Mouse (Mus musculus) lung, adult 2 months (tissue): ENCODE measurements around the gene Kat6b. TPM values are rescaled to one million over a fixed set of nuclear protein-coding genes. Genes with fewer than 3 reads are reported as not detected.

Source experiments
- DNase-seq: peaks from one replicate; pipeline ENCODE4 v3.0.0; 2022
- H3K4me1 ChIP-seq: fragments of 200-500 bp; 2 replicates; pipeline ENCODE4 v1.6.1; 2011; ENCODE audit warnings: low read length; ENCODE audit not compliant: control insufficient read depth, insufficient read depth
- H3K4me3 ChIP-seq: fragments of 200-500 bp; replicated peaks from 2 replicates; pipeline ENCODE3; 2011; ENCODE audit warnings: low read depth, mild to moderate bottlenecking, control low read depth, low read length; ENCODE audit errors: extremely low read depth
- CTCF ChIP-seq: fragments of 200-500 bp; IDR thresholded peaks from 2 replicates; pipeline ENCODE4 v1.5.1; 2011; ENCODE audit warnings: mild to moderate bottlenecking, low read length, control low read depth; ENCODE audit not compliant: insufficient read depth
- POLR2A ChIP-seq: fragments of 200-500 bp; IDR thresholded peaks from 2 replicates; pipeline ENCODE4 v1.6.1; 2011; ENCODE audit warnings: low read depth, mild to moderate bottlenecking, control low read depth, low read length, borderline replicate concordance; ENCODE audit errors: extremely low read depth
- WGBS: fragments of 180-500 bp; shearing (Covaris S2); methylation state at CpG from one replicate; pipeline ENCODE4 v1.1.7; 2018; 5-methylcytosine and 5-hydroxymethylcytosine counted together
- polyA plus RNA-seq: library from polyadenylated mRNA; depleted of rRNA; stranded (reverse); fragments of >200 nt; gene quantifications from 2 replicates; pipeline ENCODE4 v1.2.3, GENCODE M21; 2012

Kat6b gene
- polyA plus RNA-seq, 1 experiment, result 11.5 TPM

DNA sequence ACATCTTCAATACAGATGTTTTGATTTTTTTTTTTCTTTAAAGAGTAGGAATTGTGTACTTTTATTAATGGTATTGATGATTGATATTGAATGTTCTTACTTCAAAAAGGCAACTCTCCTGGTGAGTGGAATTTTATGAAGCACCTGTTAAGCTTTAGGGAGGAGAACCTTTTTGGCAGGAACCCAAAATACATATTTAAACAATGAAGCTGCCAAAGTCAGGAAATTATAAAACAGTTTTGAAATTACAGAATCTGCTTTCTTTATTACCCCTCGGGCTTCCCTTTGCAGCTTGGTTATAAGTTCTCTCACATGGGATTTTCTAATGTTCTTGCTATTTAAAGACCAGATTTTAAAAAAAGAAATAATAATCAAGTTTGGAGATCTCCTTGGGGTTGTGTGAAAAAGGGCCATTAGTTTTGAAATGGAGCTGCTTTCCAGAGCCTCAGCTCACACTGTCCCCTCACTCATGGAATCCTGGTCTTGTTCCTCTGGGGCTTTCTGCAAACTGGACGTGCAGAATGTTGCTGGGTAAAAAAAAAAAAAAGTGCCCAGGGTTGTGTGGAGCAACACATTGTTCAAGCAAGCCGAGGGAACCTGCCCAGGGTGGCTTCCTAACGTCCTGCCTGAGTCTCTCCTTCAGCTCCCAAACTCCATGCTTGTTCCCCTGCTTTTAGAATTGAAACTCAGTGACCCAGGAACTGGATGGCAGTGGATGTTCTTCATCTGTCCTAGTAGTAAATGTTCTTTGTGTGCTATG, 136.2 kb downstream of the Kat6b start:
- TF ChIP-seq CTCF (no peak), POLR2A (no peak)
- 27% methylated on average over 4 of the region's 4 CpGs for WGBS

DNA sequence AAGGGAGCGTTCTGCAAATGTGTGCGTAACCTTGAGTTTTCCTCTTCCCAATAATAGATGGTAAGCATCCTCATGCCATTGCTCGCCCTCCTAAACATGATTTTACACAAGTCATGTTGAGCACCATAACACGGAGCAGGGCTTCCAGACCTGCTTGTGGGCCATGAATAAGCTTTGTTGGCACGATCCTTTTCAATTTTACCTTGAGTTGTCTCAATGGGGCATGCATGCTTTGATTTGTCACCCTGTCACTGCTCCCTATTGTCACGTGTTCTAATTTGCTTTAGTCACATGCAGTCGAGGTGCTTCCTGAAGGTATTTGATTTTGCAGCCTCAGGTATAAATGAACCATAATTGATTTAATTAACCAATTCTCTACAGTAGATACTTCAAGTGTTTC, 138.7 kb downstream of the Kat6b start:
- Histone ChIP-seq H3K4me1 (no peaks in the 10 kb centered on the region; the same call in 1 of the 2 replicates), H3K4me3 (no peak overlapping the region)
- no peak for TF ChIP-seq CTCF
- no peak for TF ChIP-seq POLR2A
- no peak for DNase-seq
- 92% methylated on average over 7 of the region's 7 CpGs for WGBS

More for the DNA sequence above, 136.2 kb downstream of the Kat6b start:
- Histone ChIP-seq H3K4me3 (no peak overlapping the region), H3K4me1 (no peaks in the 10 kb centered on the region; the same call in 1 of the 2 replicates)
- DNase-seq, result no peak

DNA sequence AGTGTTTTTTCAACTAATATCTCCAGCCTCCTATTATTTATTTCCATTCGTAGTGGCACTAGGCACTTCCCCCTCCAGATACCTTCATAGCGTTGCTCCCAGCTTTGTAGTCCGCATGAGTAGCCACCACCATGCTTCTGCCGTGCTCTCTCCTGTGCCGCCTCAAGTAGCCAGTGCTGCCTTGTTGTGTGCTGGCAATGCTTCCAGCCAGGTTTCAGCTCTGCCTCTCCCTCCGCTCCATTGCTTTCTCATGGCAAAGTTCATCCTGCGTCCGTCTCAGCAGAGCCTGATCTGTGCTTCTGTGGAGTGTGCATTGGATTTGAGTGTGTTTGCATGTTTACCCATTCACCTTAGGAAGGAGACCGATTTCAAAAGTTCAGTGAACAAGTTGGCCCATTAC, 144.7 kb downstream of the Kat6b start:
- TF ChIP-seq CTCF (no peak), POLR2A (no peak)
- DNase-seq, result no peak
- no peaks in the 10 kb centered on the region for H3K4me1 ChIP-seq
- 93% methylated on average over 9 of the region's 9 CpGs for WGBS
- H3K4me3 ChIP-seq, result no peak overlapping the region

DNA sequence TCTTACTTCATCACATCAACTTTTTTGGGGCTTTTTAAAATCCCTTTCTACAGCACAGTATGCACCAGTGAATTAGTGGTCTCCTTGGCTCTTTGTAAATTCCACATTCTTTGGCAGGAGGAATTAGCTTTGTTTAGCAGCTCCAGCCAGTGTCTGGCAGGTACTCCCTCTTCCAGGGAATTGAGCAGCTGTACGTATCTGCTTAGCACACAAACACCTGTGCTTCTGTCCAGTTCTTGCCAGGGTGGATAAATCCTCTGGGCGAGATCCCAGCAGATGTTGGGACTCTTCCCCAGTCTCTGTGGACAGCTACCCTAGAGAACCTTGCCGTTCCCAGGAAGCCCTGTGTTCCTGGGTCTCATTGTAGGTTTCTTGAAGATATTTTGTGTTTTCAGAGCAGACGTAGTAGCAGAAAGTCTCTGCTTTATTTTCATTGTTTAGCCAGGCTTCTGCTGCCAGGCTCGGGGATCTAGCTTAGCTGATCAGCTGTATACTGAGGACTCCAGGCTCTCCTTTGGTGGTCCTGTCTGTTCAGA, 150.5 kb downstream of the Kat6b start:
- Histone ChIP-seq H3K4me3 (no peak overlapping the region), H3K4me1 (no peaks in the 10 kb centered on the region)
- WGBS, result 81% methylated on average over 5 of the region's 5 CpGs
- no peak for DNase-seq
- TF ChIP-seq CTCF, result no peak
- no peak for TF ChIP-seq POLR2A

DNA sequence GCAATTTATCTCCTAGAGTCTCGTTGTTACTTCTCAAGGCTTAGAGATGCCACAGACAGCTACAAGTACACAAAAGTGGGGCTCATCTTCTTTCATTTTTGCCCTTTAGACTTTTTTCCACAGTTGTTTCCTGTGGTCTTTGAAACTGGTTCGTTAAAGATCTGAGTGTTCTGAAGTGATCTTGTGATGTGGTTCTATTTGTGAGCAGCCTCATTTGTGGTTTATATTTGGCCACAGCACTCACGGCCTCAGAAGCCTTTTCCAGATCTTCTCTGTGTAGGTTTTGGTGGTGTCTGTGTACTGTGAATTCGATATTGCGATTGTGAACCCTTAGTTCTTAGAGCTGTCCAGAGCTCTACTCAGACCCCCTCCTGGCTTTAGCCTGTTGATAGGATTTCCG, 155.3 kb downstream of the Kat6b start:
- Histone ChIP-seq H3K4me3 (no peak overlapping the region), H3K4me1 (no peaks in the 10 kb centered on the region)
- no peak for DNase-seq
- no peak for TF ChIP-seq CTCF
- no peak for TF ChIP-seq POLR2A
- WGBS, result 79% methylated on average over 6 of the region's 6 CpGs

DNA sequence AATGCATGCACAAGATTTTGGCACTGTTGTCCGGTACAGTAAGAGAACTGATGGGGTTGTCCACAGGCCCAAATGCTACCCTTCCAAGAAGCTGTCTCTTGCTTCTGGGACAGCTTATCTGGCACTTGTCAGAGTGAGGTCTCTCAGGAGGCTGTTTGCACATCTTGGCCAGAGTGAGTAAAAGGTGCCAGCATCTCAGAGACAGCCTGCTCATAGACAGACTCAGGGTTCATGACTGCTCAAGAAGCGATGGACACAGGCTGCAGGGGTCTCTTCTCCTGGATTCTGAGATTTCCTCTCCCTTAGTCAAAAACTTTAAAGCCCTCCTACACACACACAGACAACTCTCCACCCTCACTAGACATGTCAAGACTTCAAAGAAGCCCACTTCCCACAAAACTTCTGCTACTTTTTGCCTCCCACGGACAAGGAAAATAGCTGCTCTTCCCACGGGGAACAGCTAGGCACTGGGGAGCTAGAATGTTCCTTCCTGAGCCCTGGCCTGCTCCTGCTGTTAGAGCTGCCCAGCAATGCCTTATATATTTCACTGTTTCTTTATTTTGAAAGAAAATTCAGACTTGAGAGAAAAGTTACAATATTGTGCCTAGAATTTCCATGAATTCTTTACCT, 159.7 kb downstream of the Kat6b start:
- Histone ChIP-seq H3K4me3 (no peak overlapping the region), H3K4me1 (no peaks in the 10 kb centered on the region)
- no peak for DNase-seq
- 69% methylated on average over 4 of the region's 4 CpGs for WGBS
- TF ChIP-seq CTCF (no peak), POLR2A (no peak)

DNA sequence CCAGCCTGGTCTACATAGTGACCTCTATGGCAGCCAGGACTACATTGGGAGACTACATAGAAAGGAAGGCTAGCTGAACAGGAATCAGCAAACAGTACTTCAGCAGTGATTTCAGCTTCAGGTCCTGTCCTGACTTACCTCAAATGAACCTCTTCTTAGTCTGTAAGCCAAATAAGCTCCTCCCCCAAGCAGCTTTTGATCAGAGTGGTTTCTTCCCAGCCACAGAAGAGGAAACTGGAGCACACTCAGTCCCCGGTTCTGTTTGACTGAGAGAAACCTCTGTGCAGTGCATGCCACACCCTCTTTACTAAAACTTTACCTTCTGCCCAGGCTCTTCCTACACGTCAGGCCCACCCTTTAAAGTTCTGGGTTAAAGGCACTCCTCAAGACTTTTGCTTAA, 172.6 kb downstream of the Kat6b start:
- no peak for TF ChIP-seq POLR2A
- no peak for TF ChIP-seq CTCF
- Histone ChIP-seq H3K4me3 (no peak overlapping the region), H3K4me1 (no peaks in the 10 kb centered on the region)
- DNase-seq, result peak; percentile 22
- whole genome bisulfite sequencing, result 33% methylated on average over 2 of the region's 2 CpGs

DNA sequence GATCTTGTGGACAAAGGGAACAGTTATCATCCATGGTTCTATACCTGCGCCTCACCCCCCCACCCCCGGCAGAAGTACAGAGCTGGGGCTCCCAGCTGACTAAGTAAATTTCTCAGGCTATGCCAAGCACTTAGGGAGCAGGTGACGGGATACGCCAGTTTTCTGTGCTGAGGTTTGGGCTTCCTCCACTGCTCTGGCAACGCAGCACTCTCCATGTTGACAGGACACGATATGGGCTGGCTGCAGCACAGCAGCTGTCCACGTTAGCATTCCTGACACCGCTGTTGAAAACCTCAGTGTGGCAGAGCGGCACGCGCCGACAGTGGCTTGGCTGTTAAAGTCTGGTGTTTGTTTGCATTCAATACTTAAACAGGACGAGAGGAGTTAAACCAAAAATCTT, 177.9 kb downstream of the Kat6b start:
- 57% methylated on average over 13 of the region's 13 CpGs for WGBS
- no peak overlapping the region for H3K4me3 ChIP-seq
- no peaks in the 10 kb centered on the region for H3K4me1 ChIP-seq
- no peak for TF ChIP-seq POLR2A
- no peak for TF ChIP-seq CTCF
- no peak for DNase-seq

DNA sequence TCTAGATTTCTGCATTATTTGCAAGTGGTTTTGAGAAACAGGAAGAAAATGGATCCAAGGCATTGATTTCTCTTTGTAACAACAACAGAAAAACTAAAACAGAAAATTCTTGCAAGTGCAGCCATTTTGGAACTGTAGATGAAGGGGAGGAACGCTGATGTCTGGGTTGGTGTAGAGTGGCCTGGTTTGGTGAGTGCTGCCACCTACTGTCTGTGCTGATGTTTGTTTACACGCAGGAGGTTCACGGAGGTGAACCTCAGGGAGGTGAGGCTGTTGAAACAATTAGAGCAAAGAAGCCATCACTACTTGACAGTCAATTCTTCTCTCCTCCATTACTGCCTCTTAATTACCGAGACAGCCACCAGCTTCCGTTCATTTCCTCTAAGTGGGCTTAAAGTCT, 178.4 kb downstream of the Kat6b start:
- Histone ChIP-seq H3K4me1 (no peaks in the 10 kb centered on the region), H3K4me3 (no peak overlapping the region)
- WGBS, result 26% methylated on average over 5 of the region's 5 CpGs
- TF ChIP-seq POLR2A (no peak), CTCF (peak; percentile 87)
- peak; percentile 54 for DNase-seq
